Mouse (Mus musculus) hindbrain, embryonic 10.5 days (tissue): ENCODE measurements at regions not wholly inside any gene's neighbourhood (a gene's known extent, or its start where the extent isn't known, plus 50 kb on each side); places are given as distances from the start of the nearest gene placed in this dataset.
"Not testable (repeated sequence)": the region's sequence is repeated elsewhere in the genome, so short reads cannot be mapped to it uniquely, and the experiment has no call there.

ENCODE experiments used
- DNase-seq: peaks from one replicate; pipeline ENCODE4 v3.0.0-alpha.2; 2017; ENCODE audit warnings: low spot score
- H3K27ac ChIP-seq: fragments of 300-500 bp; sonication (generic); 2 replicates; pipeline ENCODE4 v1.5.1; 2016; ENCODE audit warnings: mild to moderate bottlenecking, moderate library complexity
- H3K27me3 ChIP-seq: fragments of 300-500 bp; sonication (generic); 2 replicates; pipeline ENCODE4 v1.6.1; 2016; ENCODE audit warnings: mild to moderate bottlenecking; ENCODE audit not compliant: poor library complexity, insufficient read depth, severe bottlenecking
- H3K36me3 ChIP-seq: fragments of 300-500 bp; sonication (generic); 2 replicates; pipeline ENCODE4 v1.6.1; 2016; ENCODE audit warnings: mild to moderate bottlenecking, moderate library complexity
- H3K4me1 ChIP-seq: fragments of 300-500 bp; sonication (generic); replicated peaks from 2 replicates; pipeline ENCODE4 v1.6.1; 2016; ENCODE audit warnings: mild to moderate bottlenecking
- H3K4me3 ChIP-seq: fragments of 300-500 bp; sonication (generic); 2 replicates; pipeline ENCODE4 v1.5.1; 2016; ENCODE audit warnings: mild to moderate bottlenecking, moderate library complexity
- H3K9me3 ChIP-seq: fragments of 300-500 bp; sonication (generic); 2 replicates; pipeline ENCODE4 v1.6.1; 2016; ENCODE audit warnings: mild to moderate bottlenecking, moderate library complexity
- WGBS: fragments of 180-500 bp; shearing (Covaris S2); methylation state at CpG from one replicate; pipeline ENCODE4 v1.1.7; 2016; 5-methylcytosine and 5-hydroxymethylcytosine counted together

GRCm38 (mm10) chr12:5921262-5921661 lies 545.8 kb upstream of the Klhl29 start:
- DNase-seq: no peak
- H3K27ac ChIP-seq: no peak overlapping the region
- H3K4me1 ChIP-seq: no peaks in the 10 kb centered on the region
- no peaks in the 10 kb centered on the region for H3K27me3 ChIP-seq
- H3K36me3 ChIP-seq: no peaks in the 10 kb centered on the region
- no peaks in the 10 kb centered on the region for H3K9me3 ChIP-seq
- H3K4me3 ChIP-seq: no peak overlapping the region
- 96% methylated on average over 1 of the region's 1 CpGs for WGBS

- H3K9me3 ChIP-seq: no peaks in the 10 kb centered on the region
- H3K36me3 ChIP-seq: no peaks in the 10 kb centered on the region
- H3K4me1 ChIP-seq: no peaks in the 10 kb centered on the region
- no peaks in the 10 kb centered on the region for H3K27me3 ChIP-seq
- DNase-seq: no peak
- WGBS: 74% methylated on average over 1 of the region's 1 CpGs
- no peak overlapping the region for H3K4me3 ChIP-seq
- no peak overlapping the region for H3K27ac ChIP-seq
These were observed 542.5 kb upstream of the Klhl29 start for GRCm38 (mm10) chr12:5918030-5918429.

DNA sequence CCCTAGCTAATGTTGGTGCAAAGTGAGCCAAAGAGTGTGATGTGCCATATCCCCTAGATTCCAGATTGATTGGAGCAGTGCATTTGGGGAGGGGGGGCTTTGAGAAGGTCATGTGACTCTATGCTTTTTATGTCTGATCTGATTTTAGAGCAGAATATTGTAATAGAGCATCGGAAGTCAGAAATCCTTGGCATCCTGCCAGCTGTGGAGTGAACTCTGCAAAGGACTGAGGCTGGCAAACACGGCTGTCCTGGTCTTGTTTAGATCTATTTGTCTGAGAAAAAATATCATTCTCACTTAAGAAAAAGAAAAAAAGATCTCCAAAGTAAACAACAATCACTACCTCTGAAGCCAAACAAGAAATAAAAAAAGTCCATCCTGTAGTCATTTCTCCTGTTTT lies 530.8 kb upstream of the Klhl29 start:
- 91% methylated on average over 2 of the region's 2 CpGs for WGBS
- H3K4me1 ChIP-seq: no peaks in the 10 kb centered on the region
- no peaks in the 10 kb centered on the region for H3K36me3 ChIP-seq
- peaks cover 6% of the 10 kb centered on the region; the same call in 1 of the 2 replicates for H3K9me3 ChIP-seq
- H3K27ac ChIP-seq: no peak overlapping the region
- no peak for DNase-seq
- H3K27me3 ChIP-seq: no peaks in the 10 kb centered on the region
- no peak overlapping the region for H3K4me3 ChIP-seq

DNA sequence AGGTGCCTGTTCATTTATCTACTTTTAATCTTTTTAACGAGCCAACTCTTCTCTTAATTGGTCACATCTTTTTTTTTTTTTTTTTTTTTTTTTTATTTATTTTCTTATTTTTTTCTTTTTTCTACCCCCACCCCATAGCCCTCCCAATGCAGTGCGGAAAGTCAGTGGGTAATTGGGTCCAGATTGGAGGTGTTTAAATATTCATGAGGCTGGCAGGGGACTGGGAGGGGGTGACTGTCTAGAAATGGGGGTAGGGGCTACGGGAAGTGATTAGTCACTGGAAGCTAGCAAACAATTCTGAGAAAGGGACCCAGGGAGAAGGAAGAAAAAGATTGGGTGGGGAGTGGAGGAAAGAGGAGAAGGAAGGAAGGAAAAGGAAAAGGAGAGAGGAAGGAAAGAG lies 516.3 kb upstream of the Klhl29 start:
- not testable (repeated sequence) for H3K4me3 ChIP-seq, H3K9me3 ChIP-seq, H3K27me3 ChIP-seq, DNase-seq, H3K27ac ChIP-seq, H3K4me1 ChIP-seq, H3K36me3 ChIP-seq
- WGBS: 73% methylated on average over 2 of the region's 3 CpGs

GRCm38 (mm10) chr12:5866701-5867100 lies 491.2 kb upstream of the Klhl29 start:
- Histone ChIP-seq H3K27me3 (no peaks in the 10 kb centered on the region), H3K36me3 (no peaks in the 10 kb centered on the region), H3K9me3 (no peaks in the 10 kb centered on the region), H3K27ac (no peak overlapping the region), H3K4me1 (no peaks in the 10 kb centered on the region), H3K4me3 (no peak overlapping the region)
- no peak for DNase-seq

DNA sequence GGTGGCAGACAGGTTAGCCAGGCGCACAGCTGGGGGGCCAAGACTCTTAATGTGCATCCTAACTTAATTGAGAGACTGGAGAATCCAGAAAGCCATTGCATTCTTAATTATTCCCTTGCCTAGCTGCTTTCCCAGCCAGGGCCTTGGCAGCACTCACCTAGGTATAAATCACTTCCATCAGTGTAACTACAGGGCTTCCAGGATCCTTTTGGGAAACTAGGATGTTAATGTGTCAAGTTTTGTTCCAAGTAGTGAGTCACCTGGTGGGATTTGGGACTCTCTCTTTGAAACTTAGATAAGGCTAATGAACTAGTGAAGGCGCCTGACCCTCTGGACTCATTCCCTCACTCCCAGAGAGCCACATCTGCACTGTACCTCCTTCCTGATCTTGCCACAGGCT lies 484.3 kb upstream of the Klhl29 start:
- WGBS: 69% methylated on average over 2 of the region's 2 CpGs
- H3K4me3 ChIP-seq: no peak overlapping the region
- no peaks in the 10 kb centered on the region for H3K36me3 ChIP-seq
- H3K4me1 ChIP-seq: no peaks in the 10 kb centered on the region; the same call in 1 of the 2 replicates
- no peaks in the 10 kb centered on the region for H3K27me3 ChIP-seq
- H3K9me3 ChIP-seq: no peaks in the 10 kb centered on the region
- DNase-seq: no peak
- H3K27ac ChIP-seq: no peak overlapping the region

GRCm38 (mm10) chr12:5856421-5856820 lies 480.9 kb upstream of the Klhl29 start:
- 56% methylated on average over 3 of the region's 3 CpGs for WGBS
- no peaks in the 10 kb centered on the region for H3K27me3 ChIP-seq
- H3K9me3 ChIP-seq: no peaks in the 10 kb centered on the region
- H3K27ac ChIP-seq: no peak overlapping the region; the same call in 1 of the 2 replicates
- H3K4me3 ChIP-seq: no peak overlapping the region
- H3K4me1 ChIP-seq: no peaks in the 10 kb centered on the region; the same call in 1 of the 2 replicates
- DNase-seq: no peak
- H3K36me3 ChIP-seq: no peaks in the 10 kb centered on the region

- Histone ChIP-seq H3K27me3 (no peaks in the 10 kb centered on the region), H3K27ac (no peak overlapping the region), H3K9me3 (no peaks in the 10 kb centered on the region), H3K4me1 (peaks cover 8% of the 10 kb centered on the region), H3K4me3 (no peak overlapping the region), H3K36me3 (no peaks in the 10 kb centered on the region)
- 77% methylated on average over 2 of the region's 2 CpGs for WGBS
- no peak for DNase-seq
These were observed 434.9 kb upstream of the Klhl29 start for GRCm38 (mm10) chr12:5810427-5810826.

- peaks cover 8% of the 10 kb centered on the region for H3K4me1 ChIP-seq
- H3K27me3 ChIP-seq: no peaks in the 10 kb centered on the region
- H3K4me3 ChIP-seq: no peak overlapping the region
- DNase-seq: no peak
- H3K9me3 ChIP-seq: no peaks in the 10 kb centered on the region
- no peak overlapping the region for H3K27ac ChIP-seq
- WGBS: 84% methylated on average over 4 of the region's 4 CpGs
- no peaks in the 10 kb centered on the region for H3K36me3 ChIP-seq
These were observed 434.5 kb upstream of the Klhl29 start for GRCm38 (mm10) chr12:5810009-5810408.

GRCm38 (mm10) chr12:5807996-5808886 lies 432.8 kb upstream of the Klhl29 start:
- Histone ChIP-seq H3K4me1 (peaks cover 8% of the 10 kb centered on the region), H3K9me3 (no peaks in the 10 kb centered on the region), H3K27me3 (no peaks in the 10 kb centered on the region), H3K27ac (no peak overlapping the region), H3K36me3 (no peaks in the 10 kb centered on the region), H3K4me3 (no peak overlapping the region)
- 37% methylated on average over 18 of the region's 18 CpGs for WGBS
- DNase-seq: no peak

DNA sequence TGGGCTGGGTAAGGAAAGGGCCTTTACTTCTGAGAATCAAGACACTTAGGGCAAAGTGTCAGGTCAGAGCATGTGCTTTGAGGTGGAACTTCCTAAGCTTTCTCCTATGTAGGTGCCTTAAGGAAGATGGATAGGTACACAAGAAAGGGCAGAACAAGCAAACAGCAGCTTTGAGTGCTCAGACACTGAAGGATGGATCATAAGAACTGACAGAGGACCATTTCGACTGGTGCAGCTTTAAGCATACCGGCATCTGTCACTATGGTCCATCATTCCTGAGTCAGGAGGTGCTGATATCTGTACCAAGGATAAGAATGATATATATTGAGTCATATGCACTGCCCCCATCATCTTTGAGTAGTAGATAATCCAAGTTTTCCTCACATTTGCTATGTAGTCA lies 430.2 kb upstream of the Klhl29 start:
- H3K27ac ChIP-seq: no peak overlapping the region
- no peak for DNase-seq
- no peaks in the 10 kb centered on the region for H3K27me3 ChIP-seq
- WGBS: 93% methylated on average over 2 of the region's 2 CpGs
- peaks cover 8% of the 10 kb centered on the region for H3K4me1 ChIP-seq
- H3K9me3 ChIP-seq: no peaks in the 10 kb centered on the region
- no peak overlapping the region for H3K4me3 ChIP-seq
- H3K36me3 ChIP-seq: no peaks in the 10 kb centered on the region

DNA sequence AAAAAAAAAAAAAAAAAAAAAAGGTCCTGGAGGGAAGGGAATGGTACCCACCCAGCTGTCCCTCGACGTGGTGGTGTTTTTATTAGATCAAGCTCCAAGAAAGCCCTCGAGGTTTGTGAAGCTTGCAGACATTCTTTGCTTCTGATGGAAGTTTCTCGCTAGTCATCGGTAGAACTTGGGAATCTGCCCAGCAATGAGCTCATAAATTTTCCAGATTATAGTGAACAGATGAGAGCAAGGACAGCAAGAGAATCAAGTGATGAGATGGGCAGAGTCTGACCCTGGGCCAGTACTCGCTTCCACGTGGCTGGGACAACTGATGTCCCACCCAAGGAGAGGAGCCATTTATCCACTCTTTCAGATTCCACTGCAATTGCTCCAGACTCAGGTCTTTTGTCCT lies 417.6 kb upstream of the Klhl29 start:
- no peak for DNase-seq
- no peaks in the 10 kb centered on the region for H3K4me1 ChIP-seq
- no peaks in the 10 kb centered on the region for H3K27me3 ChIP-seq
- H3K27ac ChIP-seq: no peak overlapping the region
- WGBS: 86% methylated on average over 7 of the region's 7 CpGs
- H3K9me3 ChIP-seq: no peaks in the 10 kb centered on the region
- no peak overlapping the region for H3K4me3 ChIP-seq
- H3K36me3 ChIP-seq: no peaks in the 10 kb centered on the region

- no peak overlapping the region for H3K27ac ChIP-seq
- H3K4me1 ChIP-seq: no peaks in the 10 kb centered on the region
- H3K9me3 ChIP-seq: no peaks in the 10 kb centered on the region
- DNase-seq: no peak
- H3K27me3 ChIP-seq: no peaks in the 10 kb centered on the region
- H3K36me3 ChIP-seq: no peaks in the 10 kb centered on the region
- WGBS: 68% methylated on average over 7 of the region's 7 CpGs
- no peak overlapping the region for H3K4me3 ChIP-seq
These were observed 411.8 kb upstream of the Klhl29 start for GRCm38 (mm10) chr12:5787074-5787813.
